Mouse (Mus musculus): ENCODE measurements at regions not wholly inside any gene's neighbourhood (a gene's known extent, or its start where the extent isn't known, plus 50 kb on each side); places are given as distances from the start of the nearest gene placed in this dataset.

- TF ChIP-seq CTCF (IDR thresholded peaks at IDR 0.05; ENCODE audit: extremely low read depth, insufficient read depth, low read length) = no peak
- no peak for TF ChIP-seq POLR2A (IDR thresholded peaks at IDR 0.05; ENCODE audit: extremely low read depth, insufficient read depth, low read length)
Observed at GRCm38 (mm10) chr4:45688233-45688632, 110.6 kb upstream of the Aldh1b1 start.
